Mouse (Mus musculus) forebrain, postnatal 0 days (tissue): ENCODE data around the gene Nod2. TPM values are rescaled to one million over a fixed set of nuclear protein-coding genes. Genes with fewer than 3 reads are reported as not detected.
A peak's percentile ranks its signal among the peaks of the same experiment; 100 is the strongest.

Source experiments
- ATAC-seq: fragments of 200-750 bp; cut with Nextera tagmentation; 2 replicates; pipeline ENCODE4 v1.8.0; 2017; ENCODE audit warnings: mild to moderate bottlenecking, moderate library complexity
- DNase-seq: peaks from one replicate; pipeline ENCODE4 v3.0.0-alpha.2; 2015
- H3K27ac ChIP-seq: fragments of 300-500 bp; sonication (generic); 2 replicates; pipeline ENCODE4 v1.5.1; 2014; ENCODE audit warnings: low read depth, mild to moderate bottlenecking, antibody characterized with exemption, low read length, moderate library complexity, mixed read lengths
- H3K27me3 ChIP-seq: fragments of 300-500 bp; sonication (generic); 2 replicates; pipeline ENCODE4 v1.6.1; 2014; ENCODE audit warnings: mild to moderate bottlenecking, low read length, mixed read lengths; ENCODE audit not compliant: insufficient read depth
- H3K36me3 ChIP-seq: fragments of 300-500 bp; sonication (generic); 2 replicates; pipeline ENCODE4 v1.6.1; 2014; ENCODE audit warnings: mild to moderate bottlenecking, moderate library complexity; ENCODE audit not compliant: insufficient read depth
- H3K4me1 ChIP-seq: fragments of 300-500 bp; sonication (generic); 2 replicates; pipeline ENCODE4 v1.6.1; 2014; ENCODE audit warnings: antibody characterized with exemption; ENCODE audit not compliant: insufficient read depth
- H3K4me2 ChIP-seq: fragments of 300-500 bp; sonication (generic); 2 replicates; pipeline ENCODE4 v1.6.1; 2014; ENCODE audit warnings: low read depth, mild to moderate bottlenecking, moderate library complexity
- H3K4me3 ChIP-seq: fragments of 300-500 bp; sonication (generic); 2 replicates; pipeline ENCODE4 v1.5.1; 2014; ENCODE audit warnings: low read depth, low read length, mixed read lengths
- H3K9ac ChIP-seq: fragments of 300-500 bp; sonication (generic); 2 replicates; pipeline ENCODE4 v1.6.1; 2014; ENCODE audit warnings: mild to moderate bottlenecking
- H3K9me3 ChIP-seq: fragments of 300-500 bp; sonication (generic); 2 replicates; pipeline ENCODE4 v1.6.1; 2016; ENCODE audit warnings: low read length
- CTCF ChIP-seq: sonication (generic); IDR thresholded peaks from 2 replicates; pipeline ENCODE4 v1.5.1; 2016; ENCODE audit warnings: antibody characterized with exemption, control low read depth, low read depth
- WGBS: fragments of 180-500 bp; shearing (Covaris S2); extraction: QIAGEN DNeasy Blood & Tissue Kit; methylation state at CpG from one replicate; pipeline ENCODE4 v1.1.7; 2014; 5-methylcytosine and 5-hydroxymethylcytosine counted together
- polyA plus RNA-seq: library from polyadenylated mRNA; unstranded; fragments of >200 nt; fragmentation: Nextera tagmentation; extraction: Ambion mirVana; gene quantifications from 2 replicates; pipeline ENCODE4 v1.2.1, GENCODE M21; 2015
- total RNA-seq: library from RNA; depleted of rRNA; stranded (reverse); fragments of >200 nt; gene quantifications from 2 replicates; pipeline ENCODE4 v1.2.3, GENCODE M21; 2014

Nod2 gene
- total and polyA plus RNA-seq, 2 experiments from 2014 or later = 0.05 to 0.76 TPM

DNA sequence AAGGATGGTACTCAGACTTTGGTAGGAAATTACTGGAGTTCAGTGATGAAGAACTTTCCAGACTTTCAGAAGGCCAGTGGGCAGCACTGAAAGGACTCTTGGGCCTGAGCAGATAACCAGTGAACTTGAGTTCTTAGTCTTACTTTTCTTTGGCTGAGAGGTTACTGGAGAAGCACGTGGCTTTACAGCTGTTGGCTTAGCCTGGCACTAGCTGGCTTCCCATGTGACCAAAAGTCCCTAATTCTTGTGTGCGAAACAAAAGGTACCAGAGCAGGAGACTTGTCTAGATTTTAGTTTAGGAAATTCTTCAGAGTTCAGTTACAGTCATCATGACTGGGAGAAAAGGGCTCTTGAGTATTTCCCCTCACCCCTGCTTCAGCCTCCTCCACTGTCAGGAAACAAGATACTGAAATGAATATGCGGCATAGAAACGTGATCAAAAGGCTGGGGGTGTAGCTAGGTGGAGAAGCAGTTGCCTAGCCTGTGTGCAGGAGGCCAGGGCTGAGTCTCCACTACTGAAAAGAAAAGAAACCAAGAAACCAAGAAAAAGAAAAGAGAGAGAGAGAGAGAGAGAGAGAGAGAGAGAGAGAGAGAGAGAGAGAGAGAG, 44.3 kb downstream of the Nod2 start:
- no peaks in the 10 kb centered on the region; the same call in 1 of the 2 replicates for H3K27me3 ChIP-seq
- H3K4me2 ChIP-seq = no peak overlapping the region
- ATAC-seq (no peak), DNase-seq (no peak)
- no peak overlapping the region for H3K9ac ChIP-seq
- H3K4me1 ChIP-seq = 0 out of 2 replicates have a peak, but pooled peaks cover 3% of the 10 kb centered on the region
- no peak for TF ChIP-seq CTCF
- H3K9me3 ChIP-seq = no peaks in the 10 kb centered on the region
- no peaks in the 10 kb centered on the region for H3K36me3 ChIP-seq
- WGBS = 52% methylated on average over 4 of the region's 4 CpGs
- H3K4me3 ChIP-seq = no peak overlapping the region
- no peak overlapping the region for H3K27ac ChIP-seq

DNA sequence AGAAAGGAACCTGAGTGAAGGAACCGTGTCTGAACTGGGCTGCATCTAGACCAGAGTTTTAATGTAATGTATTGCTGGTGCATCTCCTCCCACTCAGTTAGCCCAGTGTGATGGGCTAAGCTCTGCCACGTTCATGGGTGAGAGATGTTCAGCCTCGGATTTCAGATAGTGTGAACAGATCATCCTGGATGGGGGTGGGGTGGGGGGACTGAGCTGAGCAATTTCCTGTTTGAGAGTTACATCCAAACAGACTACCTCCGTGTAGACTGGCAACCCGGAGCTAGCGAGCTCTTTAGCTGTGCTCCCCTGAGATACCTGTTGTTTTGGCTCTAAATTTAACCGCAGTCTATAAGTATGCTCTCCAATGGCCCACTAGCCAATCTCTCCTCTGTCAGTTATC, 44.8 kb downstream of the Nod2 start:
- Histone ChIP-seq H3K27me3 (no peaks in the 10 kb centered on the region; the same call in 1 of the 2 replicates), H3K27ac (no peak overlapping the region), H3K4me2 (no peak overlapping the region), H3K4me3 (no peak overlapping the region), H3K9ac (no peak overlapping the region), H3K4me1 (0 out of 2 replicates have a peak, but pooled peaks cover 3% of the 10 kb centered on the region), H3K9me3 (no peaks in the 10 kb centered on the region), H3K36me3 (no peaks in the 10 kb centered on the region)
- TF ChIP-seq CTCF = no peak
- DNase-seq (no peak), ATAC-seq (no peak)
- 59% methylated on average over 7 of the region's 7 CpGs for WGBS

DNA sequence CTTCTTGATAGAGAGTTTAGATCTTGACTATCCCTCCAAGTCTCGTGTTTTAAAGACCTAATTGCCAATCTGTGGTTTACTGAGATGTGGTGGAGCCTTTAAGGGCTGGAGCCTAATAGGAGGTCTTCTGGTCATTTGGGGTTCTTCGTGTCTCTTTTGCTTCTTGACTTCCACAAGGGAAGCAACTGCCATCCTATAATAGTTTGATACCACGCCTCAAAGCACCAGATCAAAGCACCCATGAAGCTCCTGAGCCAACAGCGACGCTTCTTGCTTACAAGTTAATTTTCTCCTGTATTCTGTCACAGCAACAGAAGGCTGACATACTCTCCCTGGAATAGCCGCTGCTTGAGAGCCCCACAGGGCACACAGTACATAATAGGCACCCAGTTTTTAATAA, 45.8 kb downstream of the Nod2 start:
- Histone ChIP-seq H3K36me3 (no peaks in the 10 kb centered on the region), H3K4me1 (0 out of 2 replicates have a peak, but pooled peaks cover 3% of the 10 kb centered on the region), H3K4me3 (no peak overlapping the region), H3K27ac (no peak overlapping the region), H3K4me2 (no peak overlapping the region), H3K9me3 (no peaks in the 10 kb centered on the region), H3K27me3 (no peaks in the 10 kb centered on the region; the same call in 1 of the 2 replicates), H3K9ac (no peak overlapping the region)
- 83% methylated on average over 6 of the region's 6 CpGs for WGBS
- DNase-seq (no peak), ATAC-seq (no peak)
- no peak for TF ChIP-seq CTCF

DNA sequence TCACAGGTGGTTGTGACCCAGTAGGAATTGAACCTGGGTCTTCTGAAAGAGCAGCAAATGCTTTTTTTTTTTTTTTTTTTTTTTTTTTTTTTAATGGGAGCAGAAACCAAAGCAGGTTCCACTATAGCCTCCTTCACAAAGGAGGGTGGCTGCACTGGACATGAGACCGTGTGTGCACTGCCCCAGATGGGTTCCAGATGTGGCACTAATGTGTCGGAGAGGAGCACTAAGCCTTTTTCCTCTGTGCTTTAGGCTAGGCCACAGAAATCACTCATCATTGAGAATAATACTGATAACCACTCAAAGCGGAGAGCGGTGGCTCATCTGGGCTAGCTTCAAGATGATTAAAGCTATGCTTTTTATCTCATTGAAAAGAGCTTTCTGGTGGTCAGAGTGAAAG, 46.3 kb downstream of the Nod2 start:
- Histone ChIP-seq H3K36me3 (no peaks in the 10 kb centered on the region), H3K27ac (no peak overlapping the region), H3K4me2 (no peak overlapping the region), H3K4me3 (no peak overlapping the region), H3K9me3 (no peaks in the 10 kb centered on the region), H3K27me3 (no peaks in the 10 kb centered on the region; the same call in 1 of the 2 replicates), H3K9ac (no peak overlapping the region), H3K4me1 (0 out of 2 replicates have a peak, but pooled peaks cover 3% of the 10 kb centered on the region)
- no peak for TF ChIP-seq CTCF
- ATAC-seq = no peak
- 89% methylated on average over 4 of the region's 4 CpGs for WGBS
- no peak for DNase-seq

DNA sequence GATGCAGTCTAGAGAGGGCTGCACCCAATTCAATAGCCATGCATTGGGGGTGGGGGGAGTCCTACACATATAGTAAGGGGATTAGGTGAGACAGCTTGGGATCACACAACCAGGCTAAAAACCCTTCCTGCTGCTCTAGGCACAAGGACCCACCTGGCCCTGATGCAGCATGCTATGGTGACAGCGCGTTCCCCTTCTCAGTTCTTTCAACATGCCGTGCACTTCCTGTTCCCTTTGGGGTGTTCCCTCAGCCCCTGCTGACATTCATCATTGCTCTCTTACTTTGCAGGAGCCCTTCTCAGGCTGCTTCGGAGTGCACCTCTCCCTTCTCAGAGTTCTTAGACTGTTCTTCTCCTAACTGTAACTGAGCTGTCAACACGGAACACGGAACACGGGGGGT, 47.2 kb downstream of the Nod2 start:
- WGBS = 80% methylated on average over 7 of the region's 7 CpGs
- no peak overlapping the region for H3K4me2 ChIP-seq
- no peak overlapping the region for H3K9ac ChIP-seq
- 0 out of 2 replicates have a peak, but pooled peaks cover 3% of the 10 kb centered on the region for H3K4me1 ChIP-seq
- H3K9me3 ChIP-seq = no peaks in the 10 kb centered on the region
- no peaks in the 10 kb centered on the region for H3K36me3 ChIP-seq
- no peak for ATAC-seq
- no peak for DNase-seq
- no peaks in the 10 kb centered on the region; the same call in 1 of the 2 replicates for H3K27me3 ChIP-seq
- no peak overlapping the region for H3K27ac ChIP-seq
- no peak overlapping the region for H3K4me3 ChIP-seq
- no peak for TF ChIP-seq CTCF

DNA sequence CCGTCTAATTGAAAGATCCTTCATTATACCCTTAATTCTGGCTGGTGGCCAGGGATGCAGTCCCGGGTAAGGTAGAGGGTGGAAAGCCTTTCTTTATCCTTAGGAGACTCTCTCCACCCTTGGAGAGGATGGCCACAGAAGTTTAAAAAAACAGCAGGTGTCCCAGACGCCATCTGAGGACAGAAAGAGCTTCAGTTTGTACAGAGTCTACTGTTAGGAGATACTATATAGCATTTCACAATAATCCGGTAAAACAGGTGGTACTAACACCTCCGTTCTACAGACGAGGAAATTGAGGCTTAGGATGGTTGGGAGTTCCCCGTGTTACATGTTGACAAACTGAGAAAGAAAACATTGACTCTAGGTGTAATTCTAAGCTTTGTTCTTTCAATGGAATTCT, 49.1 kb downstream of the Nod2 start:
- 0 out of 2 replicates have a peak overlapping the region, but pooled peaks have one; percentile 14 for H3K9ac ChIP-seq
- H3K4me3 ChIP-seq = peak overlapping the region; percentile 83
- no peaks in the 10 kb centered on the region for H3K9me3 ChIP-seq
- no peaks in the 10 kb centered on the region for H3K36me3 ChIP-seq
- DNase-seq = no peak
- no peaks in the 10 kb centered on the region; the same call in 1 of the 2 replicates for H3K27me3 ChIP-seq
- peak; percentile 5; the same call in 1 of the 2 replicates for ATAC-seq
- H3K4me1 ChIP-seq = 0 out of 2 replicates have a peak, but pooled peaks cover 3% of the 10 kb centered on the region
- 10% methylated on average over 7 of the region's 7 CpGs for WGBS
- H3K4me2 ChIP-seq = peak overlapping the region; percentile 81
- no peak overlapping the region for H3K27ac ChIP-seq
- TF ChIP-seq CTCF = no peak

DNA sequence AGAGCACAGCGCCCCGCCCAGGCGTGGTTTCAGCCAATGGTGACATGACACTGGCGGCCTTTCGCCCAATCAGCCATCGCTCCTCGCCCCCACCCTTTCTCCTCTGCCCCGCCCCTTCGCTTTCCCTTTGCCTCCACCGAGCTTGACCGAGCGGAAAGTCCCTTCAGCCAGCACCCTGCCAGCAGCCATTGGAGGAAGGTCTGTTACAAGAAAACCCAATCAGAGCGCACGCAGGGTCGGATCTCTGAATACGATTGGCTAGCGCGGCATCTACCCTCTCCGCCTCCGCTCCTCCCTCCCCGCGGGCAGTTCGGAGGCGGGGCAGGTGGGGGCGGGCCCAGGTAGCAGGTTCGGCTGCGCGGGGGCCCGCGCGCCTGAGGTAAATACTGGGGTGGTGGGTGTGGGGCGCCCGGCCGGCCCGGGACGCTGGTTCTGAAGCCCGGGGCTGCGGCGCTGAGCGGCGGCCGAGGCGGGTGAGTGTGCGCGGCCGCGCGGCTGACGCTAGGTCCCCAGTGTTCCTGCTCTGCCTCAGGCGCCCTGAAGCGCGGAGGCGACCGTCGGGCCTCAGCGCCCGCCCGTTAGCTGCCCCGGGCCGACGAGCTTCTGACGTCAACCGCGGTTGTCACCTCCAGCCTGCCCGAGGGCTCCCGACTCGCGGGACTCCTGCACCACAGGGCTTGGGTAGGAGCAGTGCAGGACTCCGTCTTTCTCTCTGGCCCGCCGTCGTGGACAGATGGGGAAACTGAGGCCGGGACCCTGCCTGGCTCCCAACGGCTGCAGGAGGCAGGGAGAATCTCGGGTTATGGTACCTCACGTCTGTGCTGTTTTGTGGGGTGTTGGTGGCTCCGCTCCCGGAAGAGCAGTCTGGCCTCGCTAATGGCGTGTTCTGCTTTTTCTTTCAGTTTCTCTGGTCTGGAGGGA, 49.9 kb downstream of the Nod2 start, which contains the start of gene Cyld:
Cyld (plus strand) TSS at position 308 of the 921 bp plus-strand sequence.
- ATAC-seq (peak; percentile 99), DNase-seq (peak; percentile 99)
- Histone ChIP-seq H3K4me1 (0 out of 2 replicates have a peak, but pooled peaks cover 3% of the 10 kb centered on the region), H3K4me3 (peak within 1 kb of the TSS; percentile 83), H3K36me3 (no peaks in the 10 kb centered on the region), H3K9me3 (no peaks in the 10 kb centered on the region), H3K4me2 (peak within 1 kb of the TSS; percentile 81), H3K27me3 (no peaks in the 10 kb centered on the region), H3K9ac (peak within 1 kb of the TSS; percentile 77), H3K27ac (peak within 1 kb of the TSS; percentile 83)
- no peak for TF ChIP-seq CTCF
- WGBS = under 1% methylated on average over 74 of the region's 80 CpGs
